Mouse (Mus musculus) lung, embryonic 14.5 days (tissue): ENCODE data around the gene Cyb5b. TPM values are rescaled to one million over a fixed set of nuclear protein-coding genes. Genes with fewer than 3 reads are reported as not detected.

ENCODE experiments used
- ATAC-seq: fragments of 200-750 bp; cut with Nextera tagmentation; 2 replicates; pipeline ENCODE4 v1.8.0; 2017; ENCODE audit warnings: mild to moderate bottlenecking, moderate TSS enrichment, moderate library complexity; ENCODE audit not compliant: insufficient read depth
- DNase-seq: peaks from one replicate; pipeline ENCODE4 v3.0.0-alpha.2; 2015
- H3K27ac ChIP-seq: fragments of 300-500 bp; sonication (generic); 2 replicates; pipeline ENCODE4 v1.5.1; 2014; ENCODE audit warnings: low read depth, mild to moderate bottlenecking, moderate library complexity
- H3K27me3 ChIP-seq: fragments of 300-500 bp; sonication (generic); 2 replicates; pipeline ENCODE4 v1.6.1; 2014; ENCODE audit warnings: low read length, control low read depth; ENCODE audit not compliant: insufficient read depth
- H3K36me3 ChIP-seq: fragments of 300-500 bp; sonication (generic); 2 replicates; pipeline ENCODE4 v1.6.1; 2014; ENCODE audit warnings: control low read depth; ENCODE audit not compliant: insufficient read depth
- H3K4me1 ChIP-seq: fragments of 300-500 bp; sonication (generic); 2 replicates; pipeline ENCODE4 v1.6.1; 2014; ENCODE audit warnings: antibody characterized with exemption, control low read depth; ENCODE audit not compliant: insufficient read depth
- H3K4me2 ChIP-seq: fragments of 300-500 bp; sonication (generic); 2 replicates; pipeline ENCODE4 v1.6.1; 2014; ENCODE audit warnings: mild to moderate bottlenecking
- H3K4me3 ChIP-seq: fragments of 300-500 bp; sonication (generic); 2 replicates; pipeline ENCODE4 v1.5.1; 2014; ENCODE audit warnings: low read depth, low read length
- H3K9ac ChIP-seq: fragments of 300-500 bp; sonication (generic); 2 replicates; pipeline ENCODE4 v1.6.1; 2014
- H3K9me3 ChIP-seq: fragments of 300-500 bp; sonication (generic); 2 replicates; pipeline ENCODE4 v1.6.1; 2016; ENCODE audit warnings: low read depth, low read length, control low read depth
- CTCF ChIP-seq: IDR thresholded peaks from 2 replicates; pipeline ENCODE4 v1.5.1; 2016; ENCODE audit warnings: antibody characterized with exemption, low read depth
- WGBS: fragments of 180-500 bp; shearing (Covaris S2); extraction: QIAGEN DNeasy Blood & Tissue Kit; methylation state at CpG from one replicate; pipeline ENCODE4 v1.1.7; 2014; 5-methylcytosine and 5-hydroxymethylcytosine counted together
- polyA plus RNA-seq: library from polyadenylated mRNA; unstranded; fragments of >200 nt; fragmentation: Nextera tagmentation; extraction: Ambion mirVana; gene quantifications from 2 replicates; pipeline ENCODE4 v1.2.1, GENCODE M21; 2014

Cyb5b gene
- polyA plus RNA-seq, 1 experiment from 2014 or later: 117 TPM

GRCm38 (mm10) chr8:107143501-107143900, 6.9 kb upstream of the Cyb5b start:
- Histone ChIP-seq H3K4me2 (no peak overlapping the region), H3K27ac (no peak overlapping the region), H3K4me3 (no peak overlapping the region), H3K36me3 (no peaks in the 10 kb centered on the region), H3K9ac (no peak overlapping the region), H3K9me3 (no peaks in the 10 kb centered on the region), H3K4me1 (no peaks in the 10 kb centered on the region), H3K27me3 (no peaks in the 10 kb centered on the region)
- DNase-seq (no peak), ATAC-seq (no peak)
- WGBS: 51% methylated on average over 4 of the region's 4 CpGs
- no peak for TF ChIP-seq CTCF

- no peaks in the 10 kb centered on the region for H3K27me3 ChIP-seq
- 0 out of 2 replicates have a peak, but pooled peaks cover 3% of the 10 kb centered on the region for H3K4me1 ChIP-seq
- no peak overlapping the region for H3K27ac ChIP-seq
- H3K36me3 ChIP-seq: no peaks in the 10 kb centered on the region
- H3K4me2 ChIP-seq: no peak overlapping the region
- no peaks in the 10 kb centered on the region for H3K9me3 ChIP-seq
- DNase-seq: no peak
- H3K4me3 ChIP-seq: no peak overlapping the region
- no peak for TF ChIP-seq CTCF
- ATAC-seq: no peak
- no peak overlapping the region for H3K9ac ChIP-seq
These were observed 4.3 kb upstream of the Cyb5b start for GRCm38 (mm10) chr8:107146186-107146585.

GRCm38 (mm10) chr8:107148802-107149201, 1.6 kb upstream of the Cyb5b start:
- H3K27ac ChIP-seq: no peak overlapping the region
- TF ChIP-seq CTCF: no peak
- WGBS: 79% methylated on average over 5 of the region's 5 CpGs

GRCm38 (mm10) chr8:107150057-107150403, 410 bp upstream of the Cyb5b start:
- peak overlapping the region; percentile 91 for H3K9ac ChIP-seq
- peak overlapping the region; percentile 72 for H3K4me2 ChIP-seq
- no peaks in the 10 kb centered on the region for H3K27me3 ChIP-seq
- H3K36me3 ChIP-seq: peaks cover 17% of the 10 kb centered on the region; the same call in 1 of the 2 replicates
- DNase-seq: no peak
- no peak for TF ChIP-seq CTCF
- WGBS: 35% methylated on average over 6 of the region's 6 CpGs
- H3K27ac ChIP-seq: peak overlapping the region; percentile 74
- ATAC-seq: 0 out of 2 replicates have a peak, but pooled peaks have one; percentile 26
- H3K4me1 ChIP-seq: 0 out of 2 replicates have a peak, but pooled peaks cover 3% of the 10 kb centered on the region
- H3K4me3 ChIP-seq: peak overlapping the region; percentile 94
- no peaks in the 10 kb centered on the region for H3K9me3 ChIP-seq

More at GRCm38 (mm10) chr8:107148802-107149201, 1.6 kb upstream of the Cyb5b start:
- no peak for DNase-seq
- Histone ChIP-seq H3K27me3 (no peaks in the 10 kb centered on the region), H3K4me1 (0 out of 2 replicates have a peak, but pooled peaks cover 3% of the 10 kb centered on the region), H3K4me2 (no peak overlapping the region), H3K9me3 (no peaks in the 10 kb centered on the region), H3K4me3 (no peak overlapping the region), H3K36me3 (peaks cover 9% of the 10 kb centered on the region; the same call in 1 of the 2 replicates), H3K9ac (no peak overlapping the region)
- no peak for ATAC-seq

GRCm38 (mm10) chr8:107151212-107151920, 926 bp downstream of the Cyb5b start:
- DNase-seq: no peak
- H3K27ac ChIP-seq: 0 out of 2 replicates have a peak overlapping the region, but pooled peaks have one; percentile 74
- WGBS: 70% methylated on average over 7 of the region's 7 CpGs

GRCm38 (mm10) chr8:107153326-107154210, 3.1 kb downstream of the Cyb5b start:
- 87% methylated on average over 14 of the region's 14 CpGs for WGBS
- TF ChIP-seq CTCF: no peak

More at GRCm38 (mm10) chr8:107151212-107151920, 926 bp downstream of the Cyb5b start:
- no peak for TF ChIP-seq CTCF
- no peak for ATAC-seq
- H3K27me3 ChIP-seq: no peaks in the 10 kb centered on the region
- peak overlapping the region; percentile 94 for H3K4me3 ChIP-seq
- H3K9me3 ChIP-seq: no peaks in the 10 kb centered on the region
- peak overlapping the region; percentile 72 for H3K4me2 ChIP-seq
- H3K9ac ChIP-seq: peak overlapping the region; percentile 91
- H3K36me3 ChIP-seq: peaks cover 27% of the 10 kb centered on the region
- 0 out of 2 replicates have a peak, but pooled peaks cover 3% of the 10 kb centered on the region for H3K4me1 ChIP-seq

GRCm38 (mm10) chr8:107156816-107157215, 6.4 kb downstream of the Cyb5b start:
- H3K27me3 ChIP-seq: no peaks in the 10 kb centered on the region
- no peak for TF ChIP-seq CTCF
- H3K4me3 ChIP-seq: no peak overlapping the region
- no peak for DNase-seq
- no peaks in the 10 kb centered on the region for H3K9me3 ChIP-seq
- no peak overlapping the region for H3K27ac ChIP-seq
- no peaks in the 10 kb centered on the region for H3K4me1 ChIP-seq
- H3K4me2 ChIP-seq: no peak overlapping the region
- ATAC-seq: no peak
- no peak overlapping the region for H3K9ac ChIP-seq
- H3K36me3 ChIP-seq: peaks cover 41% of the 10 kb centered on the region

More at GRCm38 (mm10) chr8:107153326-107154210, 3.1 kb downstream of the Cyb5b start:
- ATAC-seq: no peak
- Histone ChIP-seq H3K9ac (no peak overlapping the region), H3K4me2 (no peak overlapping the region), H3K36me3 (peaks cover 33% of the 10 kb centered on the region), H3K9me3 (no peaks in the 10 kb centered on the region), H3K27ac (no peak overlapping the region), H3K27me3 (no peaks in the 10 kb centered on the region), H3K4me1 (0 out of 2 replicates have a peak, but pooled peaks cover 3% of the 10 kb centered on the region), H3K4me3 (no peak overlapping the region)
- DNase-seq: no peak
